13 mouse cellular contexts compared by ENCODE assay signal in the genomic region with DNA sequence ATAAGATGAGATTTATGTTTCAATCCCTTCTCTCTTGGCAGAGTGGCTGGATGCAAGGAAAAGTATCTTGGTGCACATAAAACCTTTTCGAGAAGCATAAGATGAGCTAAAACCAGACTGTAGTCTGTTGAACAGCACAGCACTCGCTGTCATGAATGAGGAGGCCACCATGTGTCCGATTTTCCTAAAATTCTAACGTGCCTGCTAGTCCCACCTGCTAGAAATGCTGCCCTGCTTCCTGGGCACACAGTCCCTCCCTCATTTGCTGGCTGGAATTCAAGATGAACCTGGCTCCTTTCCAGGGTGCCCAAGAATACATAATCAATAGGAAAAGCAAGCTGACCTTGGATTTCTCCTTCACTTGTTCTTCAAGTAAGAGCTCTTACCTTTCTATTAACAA.
"Had no signal": no experiment of that assay in that cellular context is flagged by ENCODE, and none has a peak within 500 bp of the region (broad histone marks: within the 10 kb centered on the region; RNA-seq: fewer than 3 reads in every experiment).

No protein-coding gene starts in this region.

- H3K4me2 ChIP-seq: liver, embryonic 11.5 days; liver, embryonic 15.5 days; midbrain, embryonic 13.5 days; neural tube, embryonic 12.5 days had no signal

- ATAC-seq: lung, postnatal 0 days; midbrain, embryonic 13.5 days had no signal

- H3K9me3 ChIP-seq: limb, embryonic 10.5 days; liver, embryonic 15.5 days; midbrain, embryonic 13.5 days; neural tube, embryonic 12.5 days had no signal

- H3K27ac ChIP-seq: limb, embryonic 10.5 days; liver, embryonic 15.5 days; midbrain, embryonic 13.5 days; neural tube, embryonic 12.5 days; stomach, postnatal 0 days had no signal

- H3K4me1 ChIP-seq: limb, embryonic 10.5 days; liver, embryonic 15.5 days; midbrain, embryonic 13.5 days; neural tube, embryonic 12.5 days had no signal

- DNase-seq: kidney, adult 8-10 months; kidney, postnatal 25 days; lung, adult 2 months; lung, postnatal 36 days; right cerebral cortex, postnatal 14 days; thymus, postnatal 4 days had no signal

- H3K36me3 ChIP-seq: limb, embryonic 10.5 days; liver, embryonic 15.5 days; midbrain, embryonic 13.5 days; neural tube, embryonic 12.5 days had no signal

- H3K9ac ChIP-seq: liver, embryonic 15.5 days; midbrain, embryonic 13.5 days; neural tube, embryonic 12.5 days had no signal

- H3K27me3 ChIP-seq: liver, embryonic 15.5 days; midbrain, embryonic 13.5 days; neural tube, embryonic 12.5 days had no signal

- H3K4me3 ChIP-seq: limb, embryonic 10.5 days; liver, embryonic 15.5 days; midbrain, embryonic 13.5 days; neural tube, embryonic 12.5 days had no signal
